Mouse (Mus musculus): Measurements from ENCODE around the gene Ptgis.

The Ptgis gene

DNA sequence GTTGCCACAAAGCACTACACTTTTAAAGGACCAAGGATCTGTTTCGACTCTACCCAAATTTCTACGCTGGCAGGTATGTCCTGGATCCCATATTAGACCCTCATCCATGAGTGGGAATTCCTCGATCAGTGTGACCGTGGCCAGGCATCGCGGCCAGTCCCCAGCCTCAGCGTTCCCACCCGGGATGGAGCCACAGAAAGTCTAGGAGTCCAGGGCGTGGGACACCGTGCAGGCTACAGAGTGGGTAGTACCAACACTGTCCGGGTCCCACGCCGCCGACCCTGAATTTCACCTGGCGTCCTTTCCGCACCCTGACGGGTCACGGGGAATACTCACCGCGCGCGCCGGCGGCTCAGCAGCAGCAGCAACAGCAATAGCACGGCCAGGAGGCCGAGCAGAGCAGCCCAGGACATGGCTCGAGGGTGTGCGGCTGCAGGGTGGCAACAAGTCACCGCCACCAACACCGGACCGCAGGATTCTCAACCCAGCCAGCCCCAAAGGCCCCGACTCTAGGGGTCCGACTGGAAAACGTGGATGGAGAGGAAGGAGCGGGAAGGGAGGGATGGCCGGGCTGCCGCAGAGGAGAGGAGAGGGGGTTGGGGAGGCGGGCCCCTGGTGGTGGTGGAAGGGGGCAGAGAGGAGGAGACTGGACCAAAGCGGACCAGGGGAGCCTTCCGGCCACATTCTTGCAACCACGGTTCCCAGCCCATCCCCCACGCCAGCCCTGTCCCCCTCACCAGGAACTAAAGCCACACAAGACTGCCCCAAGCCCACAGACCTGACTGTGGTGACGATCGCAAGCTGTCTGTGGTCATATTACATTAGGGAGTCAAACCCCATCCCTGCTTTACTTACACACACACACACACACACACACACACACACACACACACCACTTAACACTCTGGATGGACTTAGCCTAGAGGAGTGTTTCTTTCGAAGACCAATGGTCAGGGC, at the start of gene Ptgis:
Gene Ptgis (minus strand): TSS at position 597 of the 957 bp plus-strand sequence.
- DNase-seq (ENCODE audit: low spot score in 2 of 2), result peak in 1 of 2 experiments; percentile 39

DNA sequence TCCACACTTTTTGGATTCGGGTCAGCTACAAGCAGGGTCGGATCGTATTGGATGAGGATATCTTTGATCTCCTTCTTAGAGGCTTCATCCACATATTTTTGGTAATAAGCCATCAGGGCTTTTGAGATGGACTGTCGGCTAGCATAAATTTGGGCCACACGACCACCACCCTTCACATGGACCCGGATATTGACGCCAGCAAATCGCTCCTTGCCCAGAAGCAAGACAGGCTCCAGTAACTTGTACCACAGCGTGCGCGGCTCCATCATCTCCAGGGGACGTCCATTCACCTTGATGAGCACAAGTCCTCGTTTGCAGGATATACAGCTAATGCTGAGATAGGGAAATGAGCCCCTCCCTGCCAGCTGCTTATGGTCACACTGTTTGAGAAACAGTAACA, 41.1 kb upstream of the Ptgis start:
- no peak for DNase-seq (ENCODE audit: low spot score in 2 of 2)

DNA sequence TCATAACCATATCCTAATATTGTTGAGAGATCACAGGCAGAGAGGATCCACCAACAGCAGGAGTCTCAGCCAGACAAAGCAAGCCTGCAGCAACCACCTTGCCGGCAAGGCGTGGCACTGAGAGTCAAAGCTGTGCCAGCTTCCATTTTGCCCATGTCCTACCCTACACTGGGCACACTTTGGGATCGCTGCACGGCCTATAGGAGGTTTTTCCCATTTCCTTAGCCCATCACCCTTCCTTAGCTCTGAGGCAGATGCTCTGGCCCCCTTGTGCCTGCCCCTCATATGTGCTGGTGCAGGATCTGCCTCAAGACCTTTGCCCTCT, 40.5 kb upstream of the Ptgis start:
- no peak for DNase-seq (ENCODE audit: low spot score in 2 of 2)

DNA sequence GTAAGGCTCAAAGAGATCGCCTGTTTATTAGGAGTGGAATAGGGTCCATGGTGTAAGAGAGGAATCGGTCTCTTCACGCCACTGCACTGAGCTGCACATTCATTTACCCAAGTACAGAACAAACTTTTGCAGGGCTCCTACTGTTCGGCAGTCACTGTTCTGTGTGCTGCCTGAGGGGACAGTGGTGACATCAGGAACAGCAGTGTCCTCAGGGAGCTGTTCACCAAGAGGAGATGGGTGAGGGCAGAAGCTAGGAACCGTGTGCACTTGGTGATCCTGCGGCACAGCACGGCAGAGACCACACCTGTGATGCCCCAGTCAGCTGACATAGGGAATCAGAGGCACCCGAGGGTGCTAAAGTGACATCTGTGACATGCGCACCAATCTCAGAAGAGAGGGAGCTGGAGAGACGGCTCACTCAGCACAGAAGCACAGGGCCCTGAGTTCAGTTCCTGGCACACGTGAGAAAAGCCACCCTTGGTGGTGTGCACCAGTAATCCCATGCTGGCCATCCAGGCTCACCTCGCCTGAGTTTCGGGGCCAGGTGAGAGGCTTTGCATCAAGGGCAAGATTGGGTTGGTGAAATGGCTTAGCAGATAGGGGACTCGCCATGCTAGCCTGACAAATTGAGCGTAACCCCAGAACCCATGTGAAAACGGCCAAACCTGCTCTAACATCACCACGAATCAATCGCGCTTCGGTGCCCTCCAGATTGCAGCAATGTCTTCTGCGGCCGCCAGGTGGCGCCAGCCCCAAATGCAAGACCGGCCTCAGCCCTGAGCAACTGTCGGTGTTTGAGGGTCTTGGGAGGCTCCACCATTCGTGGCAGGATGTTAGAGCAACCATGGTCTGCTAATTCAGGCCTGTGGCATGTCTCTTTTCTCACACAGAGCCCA, 39.9 kb upstream of the Ptgis start:
- DNase-seq (ENCODE audit: low spot score in 2 of 2), result peak; percentile 40 to 70

DNA sequence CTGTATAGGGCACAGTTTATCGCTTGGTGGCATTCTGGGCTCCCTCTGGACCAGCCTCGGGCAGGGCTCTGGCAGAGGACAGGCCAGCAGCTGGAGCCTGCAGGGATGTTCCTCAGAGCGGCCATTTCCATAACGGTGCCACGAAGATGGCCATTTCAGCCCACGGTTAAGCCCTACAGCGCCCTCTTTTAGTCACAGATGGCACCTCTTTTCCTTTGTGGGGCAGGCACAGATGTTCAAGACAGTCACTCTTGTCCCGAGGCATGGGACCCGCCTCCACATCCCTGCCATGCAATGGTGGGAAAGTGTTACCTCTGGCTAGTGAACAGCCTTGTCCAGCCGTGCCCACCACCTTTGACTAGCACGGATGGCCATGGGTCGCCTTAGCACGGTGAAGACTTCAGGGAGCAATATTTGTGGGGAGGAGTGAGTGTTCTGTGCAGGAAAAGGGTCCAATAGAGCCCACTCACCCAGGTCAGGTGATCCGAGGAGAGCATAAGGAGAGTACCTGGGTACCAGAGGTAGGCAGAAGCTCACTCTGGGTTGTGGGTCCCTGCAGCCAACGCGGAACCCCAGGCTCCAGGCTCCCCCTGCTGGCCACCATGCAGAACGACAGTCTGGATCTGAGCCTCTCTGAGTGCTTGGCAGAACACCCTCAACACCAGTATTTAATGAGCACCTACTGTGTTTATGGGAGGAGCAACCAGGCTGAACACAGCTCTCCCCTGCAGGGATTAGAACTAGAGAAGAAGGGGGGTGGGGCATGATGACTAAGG, 38.5 kb upstream of the Ptgis start:
- peak in 1 of 2 experiments; percentile 57 for DNase-seq (ENCODE audit: low spot score in 2 of 2)

- DNase-seq (ENCODE audit: low spot score in 2 of 2), result no peak
Observed at GRCm38 (mm10) chr2:167278011-167278410, 37.6 kb upstream of the Ptgis start.

DNA sequence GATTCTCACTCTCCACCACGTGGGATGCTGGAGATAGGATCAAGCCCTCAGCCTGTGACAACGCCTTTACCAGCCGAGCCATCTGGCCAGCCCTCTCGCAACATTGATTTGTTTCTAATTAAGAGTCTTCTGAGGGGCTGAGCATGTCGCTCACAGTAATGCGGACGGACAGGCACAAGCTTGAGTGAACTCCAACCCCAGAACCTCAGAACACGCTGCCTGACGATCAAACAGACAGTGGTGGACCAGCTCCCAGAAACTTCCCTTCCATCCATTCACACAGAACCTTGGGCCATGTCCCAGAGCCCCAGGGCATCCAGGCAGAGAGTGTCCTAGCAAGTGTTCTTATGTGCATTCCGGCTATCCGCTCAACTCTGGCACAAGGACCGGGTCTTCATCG, 36.6 kb upstream of the Ptgis start:
- no peak for DNase-seq (ENCODE audit: low spot score in 2 of 2)

GRCm38 (mm10) chr2:167275856-167276255, 35.5 kb upstream of the Ptgis start:
- no peak for DNase-seq (ENCODE audit: low spot score in 2 of 2)

DNA sequence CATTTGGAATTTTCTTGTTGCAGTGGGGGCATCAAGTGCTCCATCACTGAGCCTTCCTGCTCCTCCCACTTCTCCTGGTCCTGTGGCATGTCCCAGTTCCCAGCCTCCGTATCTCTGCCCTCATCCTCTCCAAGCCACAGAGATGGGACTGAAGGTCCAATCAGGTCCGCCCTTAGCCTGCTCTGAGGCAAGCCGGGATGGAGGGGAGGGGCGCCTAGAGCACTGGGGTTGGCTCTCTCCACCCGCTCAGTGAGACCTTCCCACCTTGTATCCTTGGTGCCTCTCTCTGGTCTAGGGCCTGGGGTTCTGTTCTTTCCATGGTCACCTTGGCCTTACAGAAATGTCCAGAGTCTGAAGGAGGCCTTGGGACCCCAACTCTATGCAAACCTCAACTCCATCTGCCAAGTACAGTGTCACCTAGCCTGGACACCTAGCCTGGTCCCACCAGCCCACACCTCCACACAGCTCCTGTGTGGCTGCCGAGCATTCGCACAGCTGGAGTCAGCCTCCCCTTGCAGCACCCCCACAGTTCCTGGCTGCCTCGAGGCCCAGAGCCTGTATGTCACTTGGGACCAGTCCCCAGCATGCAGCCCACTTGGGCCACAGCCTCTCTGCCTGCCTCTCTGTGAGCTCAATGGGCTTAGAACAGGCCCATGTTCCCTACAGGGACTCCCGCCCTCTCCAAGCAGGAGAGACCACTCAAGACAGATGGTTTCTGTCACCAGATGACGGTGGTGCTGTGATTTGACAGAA, 34.5 kb upstream of the Ptgis start:
- DNase-seq (ENCODE audit: low spot score in 2 of 2), result no peak

DNA sequence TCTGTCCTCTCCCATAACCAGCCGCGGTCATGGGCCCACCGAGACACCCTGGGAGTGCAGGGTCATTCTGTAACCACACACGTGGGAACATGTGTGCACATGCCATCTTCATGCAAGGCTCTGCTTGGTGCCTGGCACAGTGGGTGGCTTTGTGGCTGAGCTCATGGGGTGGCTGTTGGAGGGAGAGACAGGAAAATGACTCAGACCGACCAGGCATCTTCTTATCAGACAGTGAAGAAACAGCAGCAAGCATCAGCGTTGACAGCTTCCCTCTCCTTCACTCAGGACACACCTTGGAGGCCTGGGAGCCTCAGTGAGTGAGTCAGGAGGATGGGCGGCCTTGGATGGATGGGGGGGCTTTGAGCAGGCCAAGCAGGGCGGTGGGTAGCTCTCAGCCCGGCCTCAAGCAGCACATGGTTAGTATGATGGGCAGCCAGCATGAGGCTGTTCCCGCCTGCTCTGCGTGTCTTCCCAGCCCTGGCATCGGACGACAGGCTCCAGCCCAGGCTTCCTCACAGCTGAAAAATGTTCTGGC, 32.9 kb upstream of the Ptgis start:
- DNase-seq (ENCODE audit: low spot score in 2 of 2), result peak in 1 of 2 experiments; percentile 17

- DNase-seq (ENCODE audit: low spot score in 2 of 2), result peak in 1 of 2 experiments; percentile 0
Observed at GRCm38 (mm10) chr2:167272706-167273105, 32.3 kb upstream of the Ptgis start.

DNA sequence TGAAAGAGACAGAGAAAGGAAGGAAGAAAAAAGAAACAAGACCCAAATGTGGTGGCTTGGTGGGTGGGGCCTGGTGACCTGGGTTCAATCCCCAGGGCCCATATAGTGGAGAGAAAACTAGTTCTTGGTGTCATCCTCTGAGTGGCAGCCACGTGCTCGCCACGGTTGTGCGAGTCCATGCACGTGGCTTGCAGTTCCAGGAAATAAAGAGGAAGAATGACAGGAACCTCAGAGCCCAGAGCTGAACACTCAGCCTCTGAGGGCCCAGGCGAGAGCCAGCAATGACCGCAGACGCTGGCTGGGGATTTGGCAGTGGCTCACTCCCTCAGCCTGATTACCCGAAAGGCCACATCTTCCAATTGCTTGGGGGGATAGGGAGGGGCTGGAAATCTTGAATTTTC, 30.7 kb upstream of the Ptgis start:
- DNase-seq (ENCODE audit: low spot score in 2 of 2), result peak; percentile 76 to 81

GRCm38 (mm10) chr2:167270496-167270895, 30.1 kb upstream of the Ptgis start:
- DNase-seq (ENCODE audit: low spot score in 2 of 2), result no peak

GRCm38 (mm10) chr2:167268721-167269120, 28.3 kb upstream of the Ptgis start:
- DNase-seq (ENCODE audit: low spot score in 2 of 2), result no peak

DNA sequence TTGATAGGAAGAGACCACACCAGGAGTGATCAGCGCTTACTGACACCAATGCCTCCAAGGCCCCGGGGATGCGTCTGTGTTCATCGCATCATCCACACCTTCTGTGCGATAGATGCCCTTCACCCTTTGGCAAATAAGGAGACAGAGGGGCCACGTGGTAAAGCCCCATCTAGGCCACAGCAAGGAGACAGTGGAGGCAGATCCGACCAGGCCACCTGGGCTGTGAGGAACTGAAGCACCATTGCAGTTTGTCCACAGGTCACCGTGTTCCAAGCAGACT, 27.9 kb upstream of the Ptgis start:
- DNase-seq (ENCODE audit: low spot score in 2 of 2), result no peak

GRCm38 (mm10) chr2:167267531-167268410, 27.4 kb upstream of the Ptgis start:
- peak in 1 of 2 experiments; percentile 13 for DNase-seq (ENCODE audit: low spot score in 2 of 2)

DNA sequence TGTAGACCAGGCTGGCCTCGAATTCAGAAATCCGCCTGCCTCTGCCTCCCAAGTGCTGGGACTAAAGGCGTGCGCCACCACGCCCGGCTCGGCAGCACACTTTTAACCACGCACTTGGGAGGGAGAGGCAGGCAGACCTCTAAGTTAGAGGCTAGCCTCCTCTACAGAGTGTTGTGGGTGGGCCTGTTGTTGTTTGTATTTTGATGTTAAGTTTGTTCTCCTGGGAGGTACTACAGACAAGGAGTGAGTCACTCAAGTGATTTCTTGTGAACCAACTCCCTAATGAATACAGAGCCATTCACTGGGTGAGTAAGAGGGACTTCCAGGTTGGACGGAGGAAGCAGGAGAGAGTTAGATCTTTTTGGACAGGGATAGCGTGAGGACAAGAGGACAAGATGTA, 25.8 kb upstream of the Ptgis start:
- DNase-seq (ENCODE audit: low spot score in 2 of 2), result no peak

DNA sequence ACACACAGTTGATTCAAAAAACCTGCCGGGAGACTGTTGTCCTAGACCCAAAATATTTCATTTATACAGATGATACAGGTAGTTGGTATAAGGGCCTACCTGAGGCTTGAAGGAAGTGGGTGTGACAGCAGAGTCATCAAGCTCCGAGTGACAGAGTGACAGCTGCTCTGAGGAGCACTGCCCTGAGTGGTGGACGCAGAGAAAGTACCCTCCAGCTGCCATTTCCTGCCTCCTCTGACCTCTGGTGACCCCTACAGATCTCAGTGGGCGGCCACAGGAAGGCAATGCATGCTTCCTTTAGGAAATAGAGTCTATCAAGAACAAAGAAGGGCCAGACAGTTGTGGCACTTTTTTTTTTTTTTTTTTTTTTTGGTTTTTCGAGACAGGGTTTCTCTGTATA, 25.4 kb upstream of the Ptgis start:
- DNase-seq (ENCODE audit: low spot score in 2 of 2), result no peak

DNA sequence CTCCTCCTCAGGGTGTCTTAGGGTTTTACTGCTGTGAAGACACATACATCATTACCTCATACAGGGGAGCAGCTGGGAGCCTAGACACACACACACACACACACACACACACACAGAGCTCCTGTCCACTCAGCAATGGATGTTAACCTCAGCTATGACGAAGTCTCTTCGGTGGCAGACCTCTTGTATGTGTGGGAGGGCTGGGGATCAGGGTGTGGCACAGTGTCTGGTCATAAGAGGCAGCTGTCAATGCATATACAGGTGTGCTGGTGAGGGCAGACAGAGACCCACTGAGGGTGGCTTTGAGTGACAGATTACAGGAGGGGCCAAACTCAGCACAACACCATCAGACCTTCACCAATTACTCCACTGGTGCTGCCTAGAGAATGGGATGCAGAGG, 24.6 kb upstream of the Ptgis start:
- DNase-seq (ENCODE audit: low spot score in 2 of 2), result no peak

- no peak for DNase-seq (ENCODE audit: low spot score in 2 of 2)
Observed at GRCm38 (mm10) chr2:167263931-167264330, 23.5 kb upstream of the Ptgis start.

Data from heart, adult 9 months (tissue).